Mouse (Mus musculus) G1E (cell line): Measurements from ENCODE around the gene Cldn3. TPM values are rescaled to one million over a fixed set of nuclear protein-coding genes. Genes with fewer than 3 reads are reported as not detected.
"Not testable (repeated sequence)": the region's sequence is repeated elsewhere in the genome, so short reads cannot be mapped to it uniquely, and the experiment has no call there.

Experiments
- ATAC-seq: 2 replicates; pipeline ENCODE4 v1.8.0; 2016; ENCODE audit warnings: mild to moderate bottlenecking; ENCODE audit not compliant: insufficient number of reproducible peaks, poor library complexity, low FRiP score, severe bottlenecking; ENCODE audit errors: extremely low read depth
- DNase-seq: peaks from one replicate; pipeline ENCODE4 v3.0.0; 2012; ENCODE audit warnings: low spot score
- H3K27me3 ChIP-seq: 2 replicates; pipeline ENCODE4 v1.6.1; 2012; ENCODE audit warnings: mild to moderate bottlenecking, low read length, inconsistent platforms; ENCODE audit not compliant: insufficient read depth
- H3K36me3 ChIP-seq: replicated peaks from 2 replicates; pipeline ENCODE3; 2012; ENCODE audit warnings: mild to moderate bottlenecking, inconsistent platforms
- H3K4me1 ChIP-seq: 2 replicates; pipeline ENCODE4 v1.6.1; 2012; ENCODE audit warnings: low read depth, low read length, inconsistent platforms, mixed read lengths; ENCODE audit not compliant: insufficient read depth
- H3K4me3 ChIP-seq: 2 replicates; pipeline ENCODE4 v1.5.1; 2012; ENCODE audit warnings: low read depth, mild to moderate bottlenecking, inconsistent platforms, low read length, moderate library complexity, mixed read lengths
- H3K9me3 ChIP-seq: replicated peaks from 2 replicates; pipeline ENCODE4 v1.6.1; 2012; ENCODE audit warnings: inconsistent platforms
- CTCF ChIP-seq: IDR thresholded peaks from 2 replicates; pipeline ENCODE4 v1.5.1; 2012; ENCODE audit warnings: low read depth, low read length, inconsistent platforms, mixed read lengths
- GATA1 ChIP-seq: IDR thresholded peaks from 2 replicates; pipeline ENCODE4 v1.6.1; 2012; ENCODE audit warnings: borderline replicate concordance, low read length, inconsistent platforms, mixed read lengths
- GATA2 ChIP-seq: IDR thresholded peaks from 2 replicates; pipeline ENCODE4 v1.6.1; 2012; ENCODE audit warnings: low read depth, low read length, inconsistent platforms, borderline replicate concordance
- POLR2AphosphoS5 ChIP-seq: IDR thresholded peaks from 2 replicates; pipeline ENCODE4 v1.6.1; 2012; ENCODE audit warnings: low read depth, low read length, inconsistent platforms; ENCODE audit not compliant: insufficient replicate concordance
- TAL1 ChIP-seq: conservative IDR thresholded peaks from 2 replicates; pipeline ENCODE4 v1.6.1; 2012; ENCODE audit warnings: low read depth, low read length, inconsistent platforms, mixed read lengths
- polyA plus RNA-seq: library from polyadenylated mRNA; stranded (reverse); fragments of >175 nt; gene quantifications from 2 replicates; pipeline ENCODE4 v1.2.3, GENCODE M21; 2012
- total RNA-seq, 2 experiments: library from RNA; stranded (forward) in 1 of 2; stranded (reverse) in 1 of 2; fragments of 200-1000 nt in 1 of 2; fragments of >200 nt in 1 of 2; fragmentation: Nextera tagmentation in 1 of 2; gene quantifications; 2 replicates each; pipeline ENCODE4 v1.2.3; 2014 to 2017

Gene Cldn3
- total RNA-seq (2014; fragmentation: Nextera tagmentation) (not detected in 2 replicates), total RNA-seq (2017) (not detected in 2 replicates), polyA plus RNA-seq (0.87 and 0.98 TPM in 2 replicates)

DNA sequence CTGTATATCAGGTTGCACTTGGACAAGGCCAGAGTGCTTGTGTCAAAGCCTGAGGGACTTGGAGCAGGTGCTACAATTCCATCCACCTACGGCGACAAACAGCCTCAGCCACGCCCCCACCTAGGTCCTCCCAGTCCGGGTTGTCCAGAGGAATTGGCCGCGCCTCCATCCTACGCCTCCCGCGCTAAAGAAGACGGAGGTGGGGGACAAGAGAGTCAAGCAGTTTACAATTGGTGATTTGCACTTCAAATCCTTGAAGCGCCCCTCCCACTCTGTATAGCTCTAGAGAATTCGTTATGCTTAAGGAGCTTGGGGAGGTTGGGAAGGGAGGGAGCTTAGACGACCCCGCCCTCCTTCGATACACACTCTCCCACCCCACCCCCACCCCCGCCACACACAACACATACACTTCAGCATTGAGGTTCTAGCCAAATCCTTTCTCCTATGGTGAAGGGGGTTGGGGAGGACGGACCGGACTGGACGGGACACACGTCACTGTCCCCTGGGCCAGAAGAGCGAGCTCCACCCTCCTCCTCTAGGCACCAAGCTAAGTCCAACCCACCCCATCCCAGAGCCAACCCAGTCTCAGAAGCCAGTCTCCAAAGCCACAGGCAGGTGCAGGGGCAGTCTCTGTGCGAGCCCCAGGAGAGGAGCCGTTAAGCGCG, at the start of gene Cldn3:
Gene Cldn3 (plus strand): TSS at position 582 of the 665 bp plus-strand sequence.
- peaks cover 78% of the 10 kb centered on the region for H3K4me1 ChIP-seq
- ATAC-seq (no peak), DNase-seq (no peak)
- H3K27me3 ChIP-seq: peaks cover 28% of the 10 kb centered on the region; the same call in 1 of the 2 replicates
- H3K4me3 ChIP-seq: peak within 1 kb of the TSS; percentile 40; the same call in 1 of the 2 replicates
- no peaks in the 10 kb centered on the region for H3K36me3 ChIP-seq
- no peak for TF ChIP-seq CTCF
- no peak for TF ChIP-seq TAL1
- TF ChIP-seq GATA1: no peak
- no peak for TF ChIP-seq POLR2AphosphoS5
- TF ChIP-seq GATA2: no peak
- H3K9me3 ChIP-seq: peaks cover 13% of the 10 kb centered on the region

DNA sequence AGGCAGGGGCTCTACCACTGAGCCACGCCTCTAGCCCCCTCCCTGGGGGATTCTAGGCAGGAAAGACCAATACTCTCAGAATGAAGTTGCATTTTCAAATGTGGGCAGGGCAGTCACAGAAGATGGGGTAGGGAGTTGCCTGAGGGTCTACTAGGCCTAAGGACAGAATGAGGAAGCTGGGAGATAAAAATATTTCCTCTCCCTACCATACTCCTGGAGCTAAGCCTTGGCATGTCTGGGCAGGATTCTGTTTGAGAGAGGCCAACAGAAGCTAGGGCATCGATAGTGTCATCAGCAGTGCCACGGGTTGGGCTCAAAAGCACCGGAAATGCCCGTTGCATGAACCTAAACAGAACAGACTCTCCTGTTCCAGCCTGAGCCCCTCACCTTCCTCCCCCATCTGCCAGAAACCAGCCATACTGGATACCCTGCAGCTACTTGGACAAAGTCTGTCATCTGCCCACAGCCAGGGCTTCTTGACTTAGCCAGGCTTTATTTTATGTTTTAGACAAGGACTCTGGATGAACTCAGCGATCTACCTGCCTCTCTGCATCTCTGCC, 49.3 kb upstream of the Cldn3 start:
- H3K36me3 ChIP-seq: peaks cover 21% of the 10 kb centered on the region
- H3K9me3 ChIP-seq: no peaks in the 10 kb centered on the region
- H3K4me1 ChIP-seq: peaks cover 36% of the 10 kb centered on the region
- H3K27me3 ChIP-seq: peaks cover 6% of the 10 kb centered on the region; the same call in 1 of the 2 replicates
- ATAC-seq (no peak), DNase-seq (no peak)
- no peak for TF ChIP-seq CTCF
- TF ChIP-seq GATA2: no peak
- TF ChIP-seq POLR2AphosphoS5: no peak
- no peak for TF ChIP-seq TAL1
- no peak for TF ChIP-seq GATA1
- H3K4me3 ChIP-seq: no peak overlapping the region

GRCm38 (mm10) chr5:134939069-134939468, 46.9 kb upstream of the Cldn3 start:
- Histone ChIP-seq H3K4me1 (peaks cover 29% of the 10 kb centered on the region), H3K4me3 (no peak overlapping the region)

GRCm38 (mm10) chr5:134939554-134939953, 46.5 kb upstream of the Cldn3 start:
- not testable (repeated sequence) for H3K27me3 ChIP-seq, DNase-seq, ATAC-seq, H3K4me3 ChIP-seq, H3K9me3 ChIP-seq
- Histone ChIP-seq H3K36me3 (peaks cover 12% of the 10 kb centered on the region), H3K4me1 (peaks cover 25% of the 10 kb centered on the region)

More at GRCm38 (mm10) chr5:134939069-134939468, 46.9 kb upstream of the Cldn3 start:
- H3K9me3 ChIP-seq: no peaks in the 10 kb centered on the region
- ATAC-seq: no peak
- H3K36me3 ChIP-seq: peaks cover 15% of the 10 kb centered on the region
- no peak for DNase-seq
- peaks cover 2% of the 10 kb centered on the region; the same call in 1 of the 2 replicates for H3K27me3 ChIP-seq
- TF ChIP-seq POLR2AphosphoS5 (no peak), GATA1 (no peak), CTCF (no peak), TAL1 (no peak), GATA2 (no peak)

GRCm38 (mm10) chr5:134941472-134942209, 44.4 kb upstream of the Cldn3 start:
- Histone ChIP-seq H3K4me3 (no peak overlapping the region), H3K4me1 (peaks cover 19% of the 10 kb centered on the region), H3K9me3 (no peaks in the 10 kb centered on the region), H3K27me3 (peaks cover 15% of the 10 kb centered on the region), H3K36me3 (no peaks in the 10 kb centered on the region)
- no peak for ATAC-seq
- TF ChIP-seq POLR2AphosphoS5 (no peak), TAL1 (no peak), GATA2 (no peak), CTCF (no peak), GATA1 (no peak)
- DNase-seq: no peak

- Histone ChIP-seq H3K9me3 (no peaks in the 10 kb centered on the region), H3K36me3 (no peaks in the 10 kb centered on the region), H3K4me3 (no peak overlapping the region), H3K27me3 (peaks cover 19% of the 10 kb centered on the region), H3K4me1 (peaks cover 15% of the 10 kb centered on the region)
- ATAC-seq: no peak
- no peak for DNase-seq
- TF ChIP-seq GATA2 (no peak), CTCF (no peak), TAL1 (no peak), POLR2AphosphoS5 (no peak), GATA1 (no peak)
These were observed 43.3 kb upstream of the Cldn3 start for GRCm38 (mm10) chr5:134942740-134943139.
